Mouse (Mus musculus): ENCODE data around the gene Gabrb2. TPM values are rescaled to one million over a fixed set of nuclear protein-coding genes. Genes with fewer than 3 reads are reported as not detected.

The Gabrb2 gene
- total RNA-seq, 2 experiments from 2014 or later = 187 to 190 TPM

GRCm38 (mm10) chr11:42668657-42669056 lies 249.1 kb downstream of the Gabrb2 start:
- DNase-seq (ENCODE audit: low spot score in 2 of 2) = no peak
- intact Hi-C loops (cut with DNase I) = no loop called here

Other genes starting within 250 kb of the Gabrb2 start
- gene Gabra1, start 236.8 kb upstream of the Gabrb2 start, total RNA-seq (2021) = 100 to 1,000 TPM; 603 to 705 TPM
- gene Gabra6, start 98.7 kb upstream of the Gabrb2 start, total RNA-seq (2021) = not detected